Mouse (Mus musculus) thymus, adult 2 months (tissue): ENCODE measurements around the gene Afg1l.

Source experiments
- CTCF ChIP-seq: fragments of 200-500 bp; IDR thresholded peaks from 2 replicates; pipeline ENCODE4 v1.5.1; 2012; ENCODE audit warnings: mild to moderate bottlenecking, control low read depth, low read length, moderate library complexity, borderline replicate concordance; ENCODE audit not compliant: control insufficient read depth, poor library complexity, insufficient read depth; ENCODE audit errors: extremely low read depth
- POLR2A ChIP-seq: fragments of 200-500 bp; IDR thresholded peaks from 2 replicates; pipeline ENCODE4 v1.6.1; 2012; ENCODE audit warnings: mild to moderate bottlenecking, low read length, control low read depth, moderate library complexity; ENCODE audit not compliant: control insufficient read depth, poor library complexity, insufficient read depth; ENCODE audit errors: extremely low read depth

DNA sequence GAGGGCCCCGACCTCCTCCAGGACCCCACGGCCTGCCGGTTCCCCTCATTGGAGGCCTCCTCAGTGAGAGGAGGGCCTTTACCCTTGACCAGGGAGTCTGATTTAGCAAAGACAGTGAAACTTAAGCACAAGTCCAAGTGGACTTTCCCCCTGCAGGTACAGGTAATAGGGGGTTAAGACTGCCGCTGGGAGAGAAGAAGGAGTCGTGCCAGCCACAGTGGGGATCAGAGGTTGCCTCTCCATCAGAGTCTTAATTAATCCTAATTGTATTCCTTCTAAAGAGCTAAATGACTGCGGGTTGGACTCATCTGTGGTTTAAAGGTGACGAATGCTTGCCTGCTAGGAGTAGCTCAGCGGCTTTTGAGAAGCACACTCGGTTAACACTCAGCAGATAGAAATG is 139.9 kb downstream of the Afg1l start:
- no peak for TF ChIP-seq CTCF
- TF ChIP-seq POLR2A: no peak
